Mouse (Mus musculus): Measurements from ENCODE around the gene Acsl4.

Gene Acsl4

GRCm38 (mm10) chrX:142390247-142390908 is at the start of gene Acsl4:
Gene Acsl4, minus strand, starts transcription at chrX:142390535.
- peak; percentile 80 for DNase-seq (ENCODE audit: low spot score)

- DNase-seq (ENCODE audit: low spot score), result no peak
These were observed 47.7 kb upstream of the Acsl4 start for GRCm38 (mm10) chrX:142437971-142438504.

DNA sequence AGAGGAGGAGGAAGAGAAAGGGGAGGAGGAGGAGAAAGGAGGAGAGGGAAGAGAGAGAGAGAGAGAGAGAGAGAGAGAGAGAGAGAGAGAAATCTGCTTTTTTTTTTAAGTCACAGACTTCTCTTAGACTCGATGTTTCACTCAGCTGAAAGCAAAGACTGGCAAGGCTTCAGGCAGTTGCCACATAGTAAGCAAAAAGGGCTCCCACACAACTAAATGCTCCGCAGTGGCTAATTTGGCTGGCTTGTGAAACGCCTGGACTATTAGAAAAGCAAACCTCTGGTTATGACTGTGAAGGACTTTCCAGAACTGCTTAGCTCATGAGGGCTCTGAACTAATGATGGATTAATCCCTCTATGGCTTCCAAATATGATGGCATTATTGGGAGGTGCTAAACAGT is 42.5 kb upstream of the Acsl4 start:
- DNase-seq (ENCODE audit: low spot score), result no peak

GRCm38 (mm10) chrX:142427111-142427510 is 36.8 kb upstream of the Acsl4 start:
- DNase-seq (ENCODE audit: low spot score), result no peak

- no peak for DNase-seq (ENCODE audit: low spot score)
These were observed 36.3 kb upstream of the Acsl4 start for GRCm38 (mm10) chrX:142426628-142427027.

DNA sequence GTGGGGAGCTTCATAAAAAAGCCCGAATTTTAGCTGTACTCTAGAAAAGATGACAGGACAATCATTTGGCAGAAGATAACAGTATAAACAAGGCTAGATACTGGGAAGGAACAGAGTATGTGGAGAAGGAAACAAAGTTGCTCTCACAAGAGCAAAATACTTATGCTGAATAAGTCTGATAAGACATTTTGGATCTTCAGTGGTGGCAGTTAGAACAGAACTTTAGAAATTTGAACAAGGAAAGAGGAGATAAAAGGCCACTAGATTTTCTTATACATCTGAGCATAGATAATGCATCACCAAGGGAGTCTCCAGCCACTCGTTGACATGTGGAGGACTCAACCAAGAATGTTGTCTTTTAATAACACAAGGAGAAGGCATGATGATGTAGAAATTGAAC is 23.5 kb upstream of the Acsl4 start:
- no peak for DNase-seq (ENCODE audit: low spot score)

DNA sequence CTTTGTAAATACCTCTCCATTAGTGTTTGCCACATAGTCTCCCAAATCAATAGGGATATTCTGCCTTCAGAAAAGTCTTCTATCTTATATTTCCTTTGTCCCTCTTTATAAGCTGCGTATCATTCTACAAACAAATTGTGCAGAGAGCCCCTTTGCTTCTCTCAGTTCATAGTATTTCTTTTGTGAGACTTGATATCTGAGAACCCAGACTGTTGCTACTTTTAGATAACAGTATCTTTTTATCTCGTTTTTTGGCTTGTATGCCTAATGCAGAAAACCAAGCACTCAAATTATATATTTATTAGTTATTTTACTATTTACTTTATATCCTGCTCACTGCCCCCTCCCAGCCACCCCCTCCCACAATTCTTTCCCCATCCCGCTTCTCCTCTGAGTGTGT is 19.7 kb upstream of the Acsl4 start:
- DNase-seq (ENCODE audit: low spot score), result no peak

DNA sequence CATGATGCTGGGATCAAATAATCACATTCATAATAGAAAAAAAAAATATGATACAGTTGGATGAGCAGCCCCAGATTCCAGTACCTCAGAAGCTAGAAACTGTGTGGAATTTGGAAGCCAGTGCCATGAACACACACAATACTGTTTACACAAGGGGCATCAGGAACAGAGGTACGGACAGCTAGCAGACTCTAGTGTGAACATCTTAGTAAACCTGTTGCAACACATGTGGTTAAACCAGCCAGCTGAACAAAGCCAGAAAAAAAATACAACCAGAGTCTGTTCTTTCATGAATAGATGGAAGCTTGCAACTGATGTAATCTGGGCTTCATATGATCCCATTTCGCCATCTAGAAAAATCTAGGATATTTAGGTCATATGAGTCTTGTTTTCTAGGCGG is 19.0 kb upstream of the Acsl4 start:
- no peak for DNase-seq (ENCODE audit: low spot score)

DNA sequence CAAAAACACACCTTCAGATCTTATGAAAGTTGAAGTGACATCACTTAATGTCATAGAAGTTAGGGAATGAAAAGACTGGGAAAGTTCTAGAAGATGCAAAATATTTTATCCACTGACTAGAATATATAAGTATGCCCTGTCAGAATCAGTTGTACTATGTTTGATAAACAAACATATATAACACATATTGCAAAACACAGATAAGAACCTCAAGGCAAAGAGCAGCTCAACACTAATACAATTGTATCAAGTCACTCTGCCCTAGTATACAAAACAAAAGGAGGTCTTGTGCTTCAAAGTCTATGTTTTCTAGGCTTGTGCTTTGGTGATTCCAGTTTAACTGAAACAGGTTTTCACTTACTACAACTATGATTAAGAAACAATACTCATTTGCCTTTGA is 12.8 kb upstream of the Acsl4 start:
- DNase-seq (ENCODE audit: low spot score), result no peak

- no peak for DNase-seq (ENCODE audit: low spot score)
These were observed 8.3 kb upstream of the Acsl4 start for GRCm38 (mm10) chrX:142398621-142399020.

DNA sequence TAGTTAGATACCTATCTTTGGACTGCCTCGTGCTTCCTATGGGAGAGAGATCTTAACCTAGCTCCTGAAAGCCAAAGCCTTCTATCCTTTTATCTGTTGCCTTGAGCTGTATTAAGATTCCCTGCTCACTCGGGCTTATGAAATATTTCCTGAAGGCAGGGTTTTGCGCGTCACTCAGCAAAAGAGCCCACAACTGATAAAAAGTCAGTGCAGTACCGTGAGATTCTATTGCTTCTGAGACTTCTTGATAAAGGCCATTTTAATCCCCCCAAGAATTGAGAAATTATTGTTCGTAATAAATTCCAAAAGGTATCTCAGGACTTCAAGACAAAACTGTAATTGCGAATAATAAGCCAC is 552 bp upstream of the Acsl4 start:
- no peak for DNase-seq (ENCODE audit: low spot score)

- no peak for DNase-seq (ENCODE audit: low spot score)
These were observed 665 bp downstream of the Acsl4 start for GRCm38 (mm10) chrX:142389581-142390159.

DNA sequence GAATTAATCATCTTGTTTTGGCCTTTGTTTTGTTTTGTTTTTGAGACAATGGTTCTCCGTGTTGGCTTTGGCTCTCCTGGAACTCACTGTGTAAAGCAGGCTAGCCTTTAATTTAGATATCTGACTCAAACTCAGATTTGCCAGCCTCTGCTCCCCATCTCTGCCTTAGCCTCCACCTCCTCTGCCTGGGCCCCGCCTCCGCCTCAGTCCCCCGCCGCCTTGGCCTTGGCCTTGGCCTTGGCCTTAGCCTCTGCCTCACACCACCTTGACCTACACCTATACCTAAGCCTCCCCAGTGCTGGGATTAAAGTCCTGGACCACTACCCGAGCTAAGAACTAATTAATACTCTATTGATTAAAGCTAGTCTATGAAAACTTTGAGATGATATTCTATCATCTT is 2.2 kb downstream of the Acsl4 start:
- no peak for DNase-seq (ENCODE audit: low spot score)

DNA sequence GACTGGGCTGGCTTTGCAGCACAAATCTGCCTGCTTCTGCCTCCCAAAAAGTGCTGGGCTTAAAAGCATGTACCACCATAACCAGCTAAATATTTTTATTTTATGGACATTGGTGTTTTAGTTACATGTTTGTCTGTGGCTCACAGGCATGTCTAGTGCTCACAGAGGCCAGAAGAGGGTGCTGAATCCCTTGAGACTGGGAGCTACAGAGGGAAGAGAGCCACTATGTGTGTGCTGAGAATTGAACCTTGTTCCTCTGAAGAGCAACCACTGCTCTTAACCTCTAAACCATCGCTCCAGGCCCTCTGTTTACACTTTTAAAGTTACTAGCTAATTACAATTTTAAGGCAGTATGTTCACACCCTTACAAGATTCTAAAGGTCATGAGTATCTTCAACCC is 2.7 kb downstream of the Acsl4 start:
- no peak for DNase-seq (ENCODE audit: low spot score)

DNA sequence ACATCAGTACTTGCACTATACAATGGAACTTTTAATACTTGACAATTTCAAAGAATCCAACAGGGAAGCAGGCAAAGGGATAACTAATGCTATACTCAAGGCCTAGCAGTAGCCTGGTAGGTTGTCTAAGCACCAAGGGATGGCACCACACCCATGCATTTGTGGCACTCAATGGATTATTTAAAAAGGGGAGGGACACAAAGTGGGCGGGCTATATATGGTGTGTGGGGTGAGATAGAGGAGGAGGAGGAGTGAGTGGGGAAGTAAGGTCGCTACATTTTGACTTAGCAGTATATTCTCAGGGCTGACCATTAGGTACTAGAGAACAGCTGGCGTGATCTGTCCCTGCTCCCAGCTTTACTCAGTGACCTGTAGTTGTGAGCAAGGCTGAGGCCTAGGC is 5.4 kb downstream of the Acsl4 start:
- DNase-seq (ENCODE audit: low spot score), result no peak

DNA sequence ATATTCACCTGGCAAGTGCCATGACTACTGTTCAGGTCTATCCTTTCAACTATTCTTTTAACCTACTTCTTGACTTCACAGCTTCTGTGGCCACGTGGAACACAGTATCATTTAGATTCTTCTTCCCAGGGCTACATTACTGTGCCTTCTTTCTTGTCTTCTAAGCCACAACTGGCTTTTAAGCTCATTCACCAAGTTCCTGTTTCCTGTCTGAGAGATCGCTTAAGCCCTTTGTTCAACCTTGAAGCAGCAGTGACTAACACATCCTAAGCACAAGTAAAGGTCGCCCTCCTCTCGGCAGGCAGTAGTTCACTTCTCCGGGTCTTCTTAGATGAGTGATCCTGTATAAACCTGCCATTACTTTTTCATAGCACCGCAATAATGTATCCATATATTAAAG is 10.4 kb downstream of the Acsl4 start:
- DNase-seq (ENCODE audit: low spot score), result no peak

GRCm38 (mm10) chrX:142378048-142378447 is 12.3 kb downstream of the Acsl4 start:
- no peak for DNase-seq (ENCODE audit: low spot score)

DNA sequence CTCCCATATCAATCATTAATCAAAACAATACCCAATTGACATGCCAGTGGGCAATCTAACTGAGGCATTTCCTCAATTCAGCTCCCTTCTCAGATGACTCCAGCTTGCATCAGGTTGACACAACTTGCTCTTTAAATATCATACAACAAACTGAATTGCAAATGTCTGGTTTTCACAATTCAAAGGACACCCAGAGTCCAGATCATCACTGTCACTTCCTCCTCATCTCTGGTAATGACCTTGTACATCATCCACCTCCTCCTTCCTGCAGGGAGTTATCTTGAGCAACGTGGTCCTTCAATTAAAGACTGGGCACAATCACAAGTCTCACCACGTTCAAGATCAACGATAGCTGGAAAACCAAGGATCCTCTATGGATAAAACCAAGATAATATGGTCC is 13.0 kb downstream of the Acsl4 start:
- DNase-seq (ENCODE audit: low spot score), result no peak

GRCm38 (mm10) chrX:142376747-142377146 is 13.6 kb downstream of the Acsl4 start:
- no peak for DNase-seq (ENCODE audit: low spot score)

- DNase-seq (ENCODE audit: low spot score), result no peak
These were observed 14.8 kb downstream of the Acsl4 start for GRCm38 (mm10) chrX:142375519-142375918.

DNA sequence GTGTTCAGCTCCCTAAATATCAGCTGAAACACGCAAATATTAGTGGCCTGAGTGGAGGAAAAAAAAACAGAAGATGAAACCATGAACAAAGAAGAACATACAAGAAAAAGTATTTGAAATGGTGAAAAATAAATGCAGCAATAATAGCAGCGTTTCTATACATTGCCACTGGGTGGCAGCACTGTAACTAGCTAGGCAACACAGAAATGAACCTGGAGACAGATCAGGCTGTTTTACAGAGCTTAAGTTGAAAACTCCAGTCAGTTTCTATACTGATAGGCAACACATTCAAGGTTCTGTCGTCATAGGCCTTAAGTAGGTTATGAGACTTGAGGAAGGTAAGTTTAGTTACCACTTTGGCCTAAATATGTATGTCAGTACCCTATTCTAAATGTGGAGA is 17.9 kb downstream of the Acsl4 start:
- no peak for DNase-seq (ENCODE audit: low spot score)

DNA sequence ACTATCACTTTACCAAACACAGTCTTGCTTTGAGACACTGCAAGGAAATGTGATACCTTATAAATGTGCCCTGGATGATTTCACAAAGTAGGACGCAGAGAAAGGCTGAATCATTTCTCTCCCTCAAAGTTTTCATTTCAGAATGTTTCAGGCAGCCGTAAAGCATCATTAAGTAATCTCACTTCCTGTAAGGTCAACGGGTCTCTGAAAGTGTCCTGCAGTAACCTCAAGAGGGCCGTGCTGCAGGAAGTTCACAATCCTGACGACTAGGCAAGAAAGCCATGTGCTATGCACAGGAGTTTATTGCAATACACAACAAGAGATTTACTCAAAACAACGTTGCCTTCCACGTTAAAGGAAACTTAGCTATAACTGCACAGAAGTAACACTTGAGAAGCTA is 20.4 kb downstream of the Acsl4 start:
- no peak for DNase-seq (ENCODE audit: low spot score)

- no peak for DNase-seq (ENCODE audit: low spot score)
These were observed 26.5 kb downstream of the Acsl4 start for GRCm38 (mm10) chrX:142363882-142364281.

DNA sequence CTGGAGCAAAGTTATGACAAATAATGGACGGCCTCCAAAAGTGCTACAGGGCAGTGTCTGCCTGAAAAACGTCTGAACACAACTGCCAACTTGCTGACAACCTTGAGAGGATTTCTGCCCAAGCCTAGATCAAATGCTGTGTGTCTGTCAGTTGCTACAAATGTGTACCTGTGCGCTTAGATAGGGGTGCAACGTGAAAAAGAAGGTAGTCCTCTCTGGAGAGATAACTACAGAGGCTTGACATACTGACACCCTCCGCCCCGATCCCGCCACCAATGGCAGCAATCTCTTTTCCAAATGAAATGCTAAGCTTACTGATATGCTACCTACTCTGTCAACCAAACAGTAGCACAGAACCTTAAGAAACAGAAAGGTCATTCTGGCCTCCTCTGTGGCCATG is 31.3 kb downstream of the Acsl4 start:
- DNase-seq (ENCODE audit: low spot score), result no peak

Measured in ovary, postnatal 14 days (tissue).